Mouse (Mus musculus): ENCODE results near the gene Twist2. TPM values are rescaled to one million over a fixed set of nuclear protein-coding genes. Genes with fewer than 3 reads are reported as not detected.

The Twist2 gene
- not detected for total RNA-seq (2023)

DNA sequence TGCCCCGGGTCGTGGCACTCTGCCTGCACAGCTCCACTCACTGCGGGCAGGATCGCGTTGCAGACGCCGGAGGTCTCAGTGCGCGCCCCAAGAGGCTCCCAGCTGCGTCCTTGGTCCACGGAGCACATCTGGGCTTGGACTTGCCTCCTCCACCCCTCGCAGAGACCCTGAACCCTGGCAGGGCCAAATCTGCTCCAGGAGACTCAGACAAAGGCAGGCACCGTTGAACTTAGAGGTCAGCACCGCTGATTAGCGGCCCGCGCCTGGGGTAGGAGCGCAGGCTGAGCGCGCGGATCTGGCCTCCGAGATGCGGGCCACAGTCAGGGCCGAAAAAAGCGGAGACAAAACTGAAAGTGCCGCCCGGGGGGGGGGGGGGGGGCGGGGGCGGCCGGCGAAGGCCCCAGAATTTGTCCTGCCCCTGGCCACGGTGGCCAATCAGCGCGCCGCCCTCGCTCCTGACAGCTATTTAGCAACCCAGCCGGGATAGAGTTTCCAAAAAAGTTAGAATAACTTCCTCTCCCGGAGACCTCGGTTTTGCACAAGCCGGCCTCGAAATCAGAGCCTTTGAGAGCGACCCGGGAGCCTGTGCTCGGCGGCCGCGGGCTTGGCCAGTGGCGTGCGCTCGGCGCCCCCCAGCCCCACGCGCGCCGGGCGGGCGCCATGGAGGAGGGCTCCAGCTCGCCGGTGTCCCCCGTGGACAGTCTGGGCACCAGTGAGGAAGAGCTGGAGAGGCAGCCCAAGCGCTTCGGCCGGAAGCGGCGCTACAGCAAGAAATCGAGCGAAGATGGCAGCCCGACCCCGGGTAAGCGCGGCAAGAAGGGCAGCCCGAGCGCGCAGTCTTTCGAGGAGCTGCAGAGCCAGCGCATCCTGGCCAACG lies at the start of gene Twist2:
Gene Twist2 (plus strand): TSS at position 495 of the 877 bp plus-strand sequence.

All from neutrophil, adult 59 days (primary cell).